Mouse (Mus musculus): Measurements from ENCODE around the gene Gm20388. TPM values are rescaled to one million over a fixed set of nuclear protein-coding genes. Genes with fewer than 3 reads are reported as not detected.

Gene Gm20388
- polyA plus RNA-seq, 1 experiment from 2014 or later, result not detected

DNA sequence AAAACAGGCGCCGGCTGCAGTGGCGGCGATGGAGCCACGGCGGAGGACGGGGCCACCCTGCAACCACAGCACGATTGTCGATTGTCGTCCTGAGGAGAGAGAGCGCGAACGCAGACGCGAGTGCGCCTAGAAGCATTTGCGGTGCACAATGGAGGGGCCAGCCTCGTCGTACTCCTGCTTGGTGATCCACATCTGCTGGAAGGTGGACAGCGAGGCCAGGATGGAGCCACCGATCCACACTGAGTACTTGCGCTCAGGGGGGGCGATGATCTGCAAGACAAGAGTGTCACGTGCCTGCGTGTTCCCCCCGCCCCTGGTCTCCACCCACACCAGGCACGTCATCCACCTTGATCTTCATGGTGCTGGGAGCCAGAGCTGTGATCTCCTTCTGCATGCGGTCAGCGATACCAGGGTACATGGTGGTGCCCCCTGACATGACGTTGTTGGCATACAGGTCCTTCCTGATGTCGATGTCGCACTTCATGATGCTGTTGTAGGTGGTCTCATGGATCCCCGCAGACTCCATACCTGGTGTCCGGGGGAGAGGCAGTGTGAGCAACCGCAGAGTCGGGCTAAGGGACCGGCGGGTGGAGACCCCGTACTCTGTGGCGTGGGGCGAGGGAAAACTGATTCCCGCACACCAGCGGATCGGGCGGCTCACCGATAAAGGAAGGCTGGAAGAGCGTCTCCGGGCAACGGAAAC, 3981.4 kb downstream of the Gm20388 start:
- peak overlapping the region; percentile 31 for H3K4me3 ChIP-seq
- no peaks in the 10 kb centered on the region for H3K9me3 ChIP-seq
- peaks cover 15% of the 10 kb centered on the region for H3K4me1 ChIP-seq
- no peaks in the 10 kb centered on the region for H3K36me3 ChIP-seq
- 2% methylated on average over 49 of the region's 49 CpGs for WGBS
- H3K4me2 ChIP-seq (replicated peaks), result peak overlapping the region; percentile 48
- no peak for ATAC-seq (ENCODE audit: insufficient number of reproducible peaks, insufficient read depth, low FRiP score, low TSS enrichment)
- H3K27ac ChIP-seq, result no peak overlapping the region
- peaks cover 71% of the 10 kb centered on the region for H3K27me3 ChIP-seq
- H3K9ac ChIP-seq, result no peak overlapping the region

GRCm38 (mm10) chr8:123892586-123893155, 3982.0 kb downstream of the Gm20388 start:
- Histone ChIP-seq H3K9ac (no peak overlapping the region), H3K36me3 (no peaks in the 10 kb centered on the region), H3K27ac (no peak overlapping the region), H3K9me3 (no peaks in the 10 kb centered on the region), H3K4me3 (peak overlapping the region; percentile 31), H3K4me2 (replicated peaks) (peak overlapping the region; percentile 48), H3K4me1 (peaks cover 15% of the 10 kb centered on the region), H3K27me3 (peaks cover 71% of the 10 kb centered on the region)
- no peak for ATAC-seq (ENCODE audit: insufficient number of reproducible peaks, insufficient read depth, low FRiP score, low TSS enrichment)
- WGBS, result 9% methylated on average over 30 of the region's 30 CpGs

DNA sequence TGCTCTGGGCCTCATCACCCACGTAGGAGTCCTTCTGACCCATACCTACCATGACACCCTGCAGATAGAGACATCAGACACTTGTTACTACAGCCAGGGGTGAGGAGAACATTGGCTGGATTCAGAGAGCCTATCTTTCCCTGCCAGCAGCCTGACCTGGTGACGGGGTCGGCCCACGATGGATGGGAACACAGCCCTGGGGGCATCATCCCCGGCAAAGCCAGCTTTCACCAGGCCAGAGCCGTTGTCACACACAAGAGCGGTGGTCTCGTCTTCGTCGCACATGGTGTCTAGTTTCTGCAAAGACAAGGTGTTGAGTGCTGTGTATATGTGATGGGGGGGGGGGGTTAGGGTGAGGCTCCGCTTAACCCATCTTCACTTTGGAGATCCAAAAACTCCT, 3982.8 kb downstream of the Gm20388 start:
- no peak for ATAC-seq (ENCODE audit: insufficient number of reproducible peaks, insufficient read depth, low FRiP score, low TSS enrichment)
- H3K27me3 ChIP-seq, result peaks cover 71% of the 10 kb centered on the region
- no peak overlapping the region for H3K9ac ChIP-seq
- H3K4me1 ChIP-seq, result peaks cover 15% of the 10 kb centered on the region
- WGBS, result 69% methylated on average over 11 of the region's 11 CpGs
- no peak overlapping the region for H3K4me3 ChIP-seq
- H3K36me3 ChIP-seq, result peaks cover under 1% of the 10 kb centered on the region; the same call in 1 of the 2 replicates
- H3K4me2 ChIP-seq (replicated peaks), result no peak overlapping the region
- H3K27ac ChIP-seq, result no peak overlapping the region
- no peaks in the 10 kb centered on the region for H3K9me3 ChIP-seq

GRCm38 (mm10) chr8:123894502-123895097, 3984.0 kb downstream of the Gm20388 start, which contains the start of gene Acta1:
TSS of gene Acta1 (minus strand) at chr8:123894751.
- no peak within 1 kb of the TSS for H3K4me2 ChIP-seq (replicated peaks)
- H3K4me1 ChIP-seq, result peaks cover 15% of the 10 kb centered on the region
- no peak for ATAC-seq (ENCODE audit: insufficient number of reproducible peaks, insufficient read depth, low FRiP score, low TSS enrichment)
- no peak within 1 kb of the TSS for H3K4me3 ChIP-seq
- H3K9ac ChIP-seq, result no peak within 1 kb of the TSS
- no peaks in the 10 kb centered on the region for H3K9me3 ChIP-seq
- H3K36me3 ChIP-seq, result peaks cover 9% of the 10 kb centered on the region
- no peak within 1 kb of the TSS for H3K27ac ChIP-seq
- peaks cover 71% of the 10 kb centered on the region for H3K27me3 ChIP-seq
- WGBS, result 22% methylated on average over 15 of the region's 15 CpGs

DNA sequence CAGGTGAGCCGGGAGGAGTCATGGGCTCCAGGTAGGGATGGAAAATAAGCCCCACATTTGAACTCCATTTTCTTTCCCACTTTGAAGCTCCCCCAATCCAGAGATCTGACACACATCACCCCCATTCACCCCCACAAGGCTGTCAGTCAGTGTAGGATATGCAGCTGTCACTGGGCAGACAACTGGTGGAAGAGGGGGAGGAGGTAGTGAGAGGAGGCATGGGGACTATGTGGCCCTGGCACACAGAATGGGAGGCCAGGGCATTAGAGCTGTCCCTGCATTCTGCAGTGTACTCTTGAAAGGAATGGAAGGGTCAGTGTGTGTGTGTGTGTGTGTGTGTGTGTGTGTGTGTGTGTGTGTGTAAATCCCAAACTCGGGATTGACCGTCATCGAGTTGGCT, 3984.6 kb downstream of the Gm20388 start:
- WGBS, result 85% methylated on average over 4 of the region's 4 CpGs
- H3K9ac ChIP-seq, result no peak overlapping the region
- no peak overlapping the region for H3K4me3 ChIP-seq
- H3K27ac ChIP-seq, result no peak overlapping the region
- no peaks in the 10 kb centered on the region for H3K9me3 ChIP-seq
- H3K27me3 ChIP-seq, result peaks cover 67% of the 10 kb centered on the region
- H3K4me1 ChIP-seq, result peaks cover 15% of the 10 kb centered on the region
- no peak overlapping the region for H3K4me2 ChIP-seq (replicated peaks)
- no peak for ATAC-seq (ENCODE audit: insufficient number of reproducible peaks, insufficient read depth, low FRiP score, low TSS enrichment)
- H3K36me3 ChIP-seq, result peaks cover 11% of the 10 kb centered on the region

GRCm38 (mm10) chr8:123895680-123896365, 3985.2 kb downstream of the Gm20388 start:
- H3K36me3 ChIP-seq, result peaks cover 17% of the 10 kb centered on the region
- peaks cover 15% of the 10 kb centered on the region for H3K4me1 ChIP-seq
- no peak overlapping the region for H3K9ac ChIP-seq
- no peak for ATAC-seq (ENCODE audit: insufficient number of reproducible peaks, insufficient read depth, low FRiP score, low TSS enrichment)
- H3K9me3 ChIP-seq, result no peaks in the 10 kb centered on the region
- no peak overlapping the region for H3K27ac ChIP-seq
- WGBS, result 66% methylated on average over 9 of the region's 9 CpGs
- no peak overlapping the region for H3K4me2 ChIP-seq (replicated peaks)
- no peak overlapping the region for H3K4me3 ChIP-seq
- H3K27me3 ChIP-seq, result peaks cover 61% of the 10 kb centered on the region

- no peak overlapping the region for H3K4me2 ChIP-seq (replicated peaks)
- peaks cover 56% of the 10 kb centered on the region for H3K27me3 ChIP-seq
- no peak for ATAC-seq (ENCODE audit: insufficient number of reproducible peaks, insufficient read depth, low FRiP score, low TSS enrichment)
- peaks cover 15% of the 10 kb centered on the region for H3K4me1 ChIP-seq
- peaks cover 21% of the 10 kb centered on the region for H3K36me3 ChIP-seq
- no peak overlapping the region for H3K9ac ChIP-seq
- H3K9me3 ChIP-seq, result no peaks in the 10 kb centered on the region
- no peak overlapping the region for H3K4me3 ChIP-seq
- 64% methylated on average over 14 of the region's 14 CpGs for WGBS
- no peak overlapping the region for H3K27ac ChIP-seq
These were observed 3985.7 kb downstream of the Gm20388 start for GRCm38 (mm10) chr8:123896366-123896761.

DNA sequence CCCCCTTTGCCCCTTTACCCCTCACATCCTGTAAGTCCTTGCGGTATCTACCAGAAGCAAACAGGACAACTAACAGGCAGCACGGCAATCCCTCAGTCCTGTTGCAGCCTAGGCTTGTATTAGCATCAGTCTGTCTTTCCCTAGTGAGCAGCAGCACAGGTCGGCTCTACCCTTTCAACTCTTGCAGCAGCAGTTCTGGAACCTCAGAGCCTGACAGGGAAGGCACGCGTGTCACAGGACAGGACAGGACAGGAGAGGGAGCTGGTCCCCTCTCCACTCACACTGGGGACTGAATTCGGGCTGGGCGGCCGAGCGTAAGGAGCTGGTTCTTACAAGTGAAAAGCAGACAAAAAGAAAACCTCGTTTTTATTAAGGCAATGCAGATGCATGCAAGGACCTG, 3986.1 kb downstream of the Gm20388 start:
- Histone ChIP-seq H3K9me3 (no peaks in the 10 kb centered on the region), H3K4me2 (replicated peaks) (no peak overlapping the region), H3K4me1 (peaks cover 11% of the 10 kb centered on the region), H3K36me3 (peaks cover 25% of the 10 kb centered on the region), H3K27ac (no peak overlapping the region), H3K9ac (no peak overlapping the region), H3K4me3 (no peak overlapping the region), H3K27me3 (peaks cover 52% of the 10 kb centered on the region)
- ATAC-seq (ENCODE audit: insufficient number of reproducible peaks, insufficient read depth, low FRiP score, low TSS enrichment), result no peak
- WGBS, result 53% methylated on average over 10 of the region's 10 CpGs

DNA sequence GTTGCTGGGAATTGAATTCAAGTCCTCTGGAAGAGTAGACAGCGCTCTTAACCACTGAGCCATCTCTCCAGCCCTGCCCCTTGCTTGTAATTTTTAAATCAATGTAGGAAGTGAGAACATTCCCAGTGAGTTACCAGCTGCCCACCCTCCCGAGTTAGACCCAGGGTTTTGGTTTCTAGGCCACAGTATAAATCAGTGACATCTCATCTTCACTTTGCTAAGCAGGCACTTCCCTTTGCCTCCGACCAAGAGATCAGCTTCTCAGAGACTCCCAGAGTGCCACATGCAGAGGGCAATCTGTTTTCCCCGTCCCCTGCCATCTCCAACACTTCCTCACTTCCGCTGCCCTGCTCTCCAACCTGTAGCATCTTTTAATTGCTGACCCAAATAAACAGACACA, 3987.9 kb downstream of the Gm20388 start:
- no peak for ATAC-seq (ENCODE audit: insufficient number of reproducible peaks, insufficient read depth, low FRiP score, low TSS enrichment)
- H3K27me3 ChIP-seq, result peaks cover 34% of the 10 kb centered on the region
- peaks cover 43% of the 10 kb centered on the region for H3K36me3 ChIP-seq
- no peak overlapping the region for H3K4me2 ChIP-seq (replicated peaks)
- no peaks in the 10 kb centered on the region for H3K9me3 ChIP-seq
- no peak overlapping the region for H3K4me3 ChIP-seq
- no peak overlapping the region for H3K27ac ChIP-seq
- no peak overlapping the region for H3K9ac ChIP-seq
- 85% methylated on average over 5 of the region's 5 CpGs for WGBS
- no peaks in the 10 kb centered on the region for H3K4me1 ChIP-seq

GRCm38 (mm10) chr8:123899366-123899765, 3988.7 kb downstream of the Gm20388 start:
- H3K4me3 ChIP-seq, result no peak overlapping the region
- peaks cover 51% of the 10 kb centered on the region for H3K36me3 ChIP-seq
- peaks cover 26% of the 10 kb centered on the region for H3K27me3 ChIP-seq
- ATAC-seq (ENCODE audit: insufficient number of reproducible peaks, insufficient read depth, low FRiP score, low TSS enrichment), result no peak
- no peak overlapping the region for H3K4me2 ChIP-seq (replicated peaks)
- H3K4me1 ChIP-seq, result no peaks in the 10 kb centered on the region
- 90% methylated on average over 7 of the region's 7 CpGs for WGBS
- H3K27ac ChIP-seq, result no peak overlapping the region
- no peak overlapping the region for H3K9ac ChIP-seq
- H3K9me3 ChIP-seq, result no peaks in the 10 kb centered on the region

DNA sequence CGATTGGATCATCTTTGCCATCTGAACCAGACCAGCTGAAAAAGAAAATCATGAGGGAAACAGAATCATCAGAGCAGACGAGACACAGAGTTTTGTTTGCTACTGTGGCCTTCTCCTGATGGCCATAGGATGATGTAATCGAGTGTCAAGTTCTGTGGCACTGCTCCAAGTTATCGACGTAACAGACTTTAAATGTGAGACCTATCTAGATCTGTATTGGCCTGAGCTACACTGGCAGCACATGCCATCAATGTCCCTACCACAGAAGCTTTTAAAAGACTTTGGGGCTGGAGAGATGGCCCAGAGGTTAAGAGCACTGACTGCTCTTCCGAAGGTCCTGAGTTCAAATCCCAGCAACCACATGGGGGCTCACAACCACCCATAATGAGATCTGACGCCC, 3992.0 kb downstream of the Gm20388 start:
- Histone ChIP-seq H3K9me3 (no peaks in the 10 kb centered on the region), H3K9ac (no peak overlapping the region), H3K4me1 (no peaks in the 10 kb centered on the region), H3K4me2 (replicated peaks) (no peak overlapping the region), H3K4me3 (no peak overlapping the region), H3K27me3 (no peaks in the 10 kb centered on the region), H3K27ac (no peak overlapping the region), H3K36me3 (peaks cover 74% of the 10 kb centered on the region)
- ATAC-seq (ENCODE audit: insufficient number of reproducible peaks, insufficient read depth, low FRiP score, low TSS enrichment), result no peak
- WGBS, result 86% methylated on average over 7 of the region's 7 CpGs
